Mouse (Mus musculus) bone marrow macrophage, adult 2 months (primary cell): Measurements from ENCODE around the gene Nox4. TPM values are rescaled to one million over a fixed set of nuclear protein-coding genes. Genes with fewer than 3 reads are reported as not detected.
"Not testable (repeated sequence)": the region's sequence is repeated elsewhere in the genome, so short reads cannot be mapped to it uniquely, and the experiment has no call there.

ENCODE experiments used
- H3K27ac ChIP-seq: 2 replicates; pipeline ENCODE4 v1.5.1; 2012; ENCODE audit warnings: low read depth, low read length; ENCODE audit not compliant: insufficient read depth
- H3K4me1 ChIP-seq: 2 replicates; pipeline ENCODE4 v1.6.1; 2012; ENCODE audit warnings: low read length; ENCODE audit not compliant: control insufficient read depth, insufficient read depth
- H3K4me3 ChIP-seq: 2 replicates; pipeline ENCODE4 v1.5.1; 2012; ENCODE audit warnings: mild to moderate bottlenecking, low read length, moderate library complexity; ENCODE audit not compliant: insufficient read depth
- CTCF ChIP-seq: IDR thresholded peaks from 2 replicates; pipeline ENCODE4 v1.5.1; 2012; ENCODE audit warnings: low read depth, mild to moderate bottlenecking, low read length, moderate library complexity
- POLR2A ChIP-seq: IDR thresholded peaks from 2 replicates; pipeline ENCODE4 v1.6.1; 2012; ENCODE audit warnings: mild to moderate bottlenecking, low read depth, low read length, borderline replicate concordance
- polyA plus RNA-seq: library from polyadenylated mRNA; stranded (reverse); fragments of >200 nt; gene quantifications from 2 replicates; pipeline ENCODE4 v1.2.4, GENCODE M21; 2012; ENCODE audit not compliant: missing spikeins, insufficient read depth, insufficient read length

The Nox4 gene
- polyA plus RNA-seq, 1 experiment, result not detected

DNA sequence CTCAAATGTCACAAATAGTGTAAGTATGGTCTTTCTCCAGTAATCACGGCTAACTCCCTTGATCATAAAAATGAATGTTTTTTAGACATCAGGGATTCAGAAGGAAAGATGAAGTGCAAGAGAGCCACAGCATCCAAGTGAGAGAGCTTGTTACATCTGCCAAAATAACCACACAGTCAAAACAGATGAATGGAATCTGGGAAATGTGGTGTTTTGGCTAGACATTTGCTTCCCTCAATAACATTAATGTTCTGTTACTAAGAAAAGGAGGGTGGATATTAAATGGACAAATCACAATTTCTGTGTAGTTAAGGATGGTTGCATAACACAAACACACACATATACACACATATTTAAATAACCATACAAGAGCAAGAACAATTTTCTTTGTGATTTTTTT is 123.2 kb downstream of the Nox4 start:
- Histone ChIP-seq H3K4me1 (no peaks in the 10 kb centered on the region), H3K4me3 (no peak overlapping the region), H3K27ac (no peak overlapping the region)
- TF ChIP-seq CTCF (no peak), POLR2A (no peak)

DNA sequence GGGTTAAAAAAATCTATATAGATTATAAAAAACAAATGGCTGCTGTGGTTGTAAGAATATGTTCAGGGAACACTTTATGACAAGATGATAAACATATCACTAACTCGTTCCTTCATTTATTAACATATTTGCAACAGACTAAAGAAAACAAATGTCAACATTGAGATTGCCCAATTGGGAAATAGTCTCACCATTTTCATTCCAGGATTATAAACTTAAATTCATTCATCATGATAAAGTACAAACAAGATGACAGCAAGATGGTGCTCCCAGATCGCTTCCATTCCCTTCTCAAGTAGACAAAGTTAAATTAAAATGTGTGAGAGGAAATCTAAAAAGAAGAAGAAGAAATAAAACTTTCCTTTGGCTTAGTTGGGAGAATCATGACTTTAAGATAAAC is 124.9 kb downstream of the Nox4 start:
- TF ChIP-seq POLR2A, result no peak
- TF ChIP-seq CTCF, result no peak
- Histone ChIP-seq H3K27ac (no peak overlapping the region), H3K4me3 (no peak overlapping the region), H3K4me1 (no peaks in the 10 kb centered on the region)

DNA sequence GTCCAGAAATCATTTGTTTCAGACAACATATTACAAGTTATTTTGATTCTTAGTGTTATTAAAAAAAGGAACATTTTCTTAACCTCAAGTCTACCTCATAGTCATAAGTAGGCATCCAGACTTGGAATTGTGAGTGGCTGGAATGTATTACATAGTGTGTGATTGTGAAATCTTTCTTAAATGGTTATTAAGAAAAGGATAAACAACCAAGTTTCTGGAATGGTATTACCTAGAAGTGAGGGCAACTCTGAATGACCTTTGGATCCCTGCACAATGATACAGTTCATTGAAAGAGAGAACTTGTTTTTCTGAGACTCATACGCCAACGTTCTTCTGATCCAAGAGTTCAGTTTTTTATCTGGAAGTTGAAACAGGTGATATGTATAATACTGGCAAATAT is 125.4 kb downstream of the Nox4 start:
- TF ChIP-seq CTCF (no peak), POLR2A (no peak)
- Histone ChIP-seq H3K4me1 (no peaks in the 10 kb centered on the region), H3K27ac (no peak overlapping the region), H3K4me3 (no peak overlapping the region)

DNA sequence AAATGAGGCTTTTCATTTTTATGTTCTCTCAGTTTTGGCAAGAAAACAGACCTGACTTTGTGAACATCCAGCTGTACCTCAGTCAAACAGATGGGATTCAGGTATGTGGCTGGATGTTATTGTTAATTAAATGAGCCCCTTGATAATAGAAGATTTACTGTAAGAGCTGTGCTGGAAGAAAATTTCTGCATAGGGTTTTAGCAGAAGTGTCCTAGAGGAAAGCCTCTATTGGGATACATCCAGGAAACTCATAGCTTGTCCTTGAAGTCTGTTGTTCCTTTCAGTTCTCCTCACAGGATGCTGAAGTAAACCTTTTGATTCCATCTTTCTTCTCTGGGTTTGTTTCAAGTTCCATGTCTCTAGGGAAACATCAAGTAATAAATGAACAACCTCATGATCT is 128.4 kb downstream of the Nox4 start:
- Histone ChIP-seq H3K4me1 (no peaks in the 10 kb centered on the region), H3K4me3 (no peak overlapping the region), H3K27ac (no peak overlapping the region)
- TF ChIP-seq POLR2A, result no peak
- TF ChIP-seq CTCF, result no peak

DNA sequence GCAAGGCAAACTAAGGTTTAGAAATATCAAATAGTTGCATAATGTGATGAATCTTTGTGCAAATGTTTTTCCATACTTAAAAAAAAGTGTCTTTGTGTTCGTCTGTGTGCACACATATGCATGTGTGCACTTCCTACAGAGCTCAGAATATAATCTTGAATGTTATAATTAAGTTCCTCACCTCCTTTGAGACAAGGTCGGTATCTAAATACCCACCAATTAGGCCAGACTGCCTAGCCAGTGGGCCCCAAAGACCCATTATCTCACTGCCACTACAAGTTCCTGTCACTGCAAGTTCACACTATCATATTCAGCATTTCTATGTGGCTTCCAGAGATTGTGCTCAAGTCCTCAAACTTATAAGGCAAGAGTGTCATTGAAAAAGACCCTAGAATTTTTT is 129.0 kb downstream of the Nox4 start:
- TF ChIP-seq CTCF, result no peak
- no peak for TF ChIP-seq POLR2A
- Histone ChIP-seq H3K4me1 (no peaks in the 10 kb centered on the region), H3K27ac (no peak overlapping the region), H3K4me3 (no peak overlapping the region)

DNA sequence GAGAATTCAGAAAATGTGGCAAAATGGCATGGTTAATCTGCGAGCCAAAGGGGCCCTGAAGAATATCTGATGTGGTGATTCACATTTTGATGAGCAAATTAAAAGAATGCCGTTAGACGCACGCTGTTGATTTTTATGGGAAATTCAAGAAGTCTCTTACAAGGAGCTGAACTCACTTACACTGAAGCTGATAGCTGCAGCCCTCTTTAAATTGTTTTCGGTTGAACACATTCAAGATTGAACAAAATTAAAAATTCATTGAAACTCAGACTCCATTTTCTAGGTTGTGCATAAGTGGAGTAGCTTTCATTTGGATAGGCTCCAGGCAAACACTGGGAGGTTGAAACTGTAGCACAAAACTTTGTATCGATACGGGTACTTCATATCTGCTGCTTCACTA is 151.1 kb downstream of the Nox4 start:
- no peak for TF ChIP-seq CTCF
- TF ChIP-seq POLR2A, result no peak
- Histone ChIP-seq H3K4me1 (no peaks in the 10 kb centered on the region), H3K4me3 (no peak overlapping the region), H3K27ac (no peak overlapping the region)

DNA sequence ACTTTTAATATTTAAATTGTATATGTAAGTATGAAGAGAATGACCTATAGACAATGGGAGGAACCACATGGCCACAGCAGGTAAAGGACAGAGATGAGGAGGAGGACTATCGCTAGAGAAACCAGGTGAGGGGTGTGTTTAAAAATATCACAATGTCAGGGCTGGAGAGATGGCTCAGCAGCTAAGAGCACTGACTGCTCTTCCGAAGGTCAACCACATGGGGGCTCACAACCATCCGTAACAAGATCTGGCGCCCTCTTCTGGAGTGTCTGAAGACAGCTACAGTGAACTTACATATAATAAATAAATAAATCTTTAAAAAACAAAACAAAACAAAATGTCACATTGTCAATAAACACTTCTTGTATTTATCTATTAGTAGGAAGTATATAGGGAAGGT is 165.5 kb downstream of the Nox4 start:
- peak; percentile 29; the same call in 1 of the 2 replicates for TF ChIP-seq CTCF

DNA sequence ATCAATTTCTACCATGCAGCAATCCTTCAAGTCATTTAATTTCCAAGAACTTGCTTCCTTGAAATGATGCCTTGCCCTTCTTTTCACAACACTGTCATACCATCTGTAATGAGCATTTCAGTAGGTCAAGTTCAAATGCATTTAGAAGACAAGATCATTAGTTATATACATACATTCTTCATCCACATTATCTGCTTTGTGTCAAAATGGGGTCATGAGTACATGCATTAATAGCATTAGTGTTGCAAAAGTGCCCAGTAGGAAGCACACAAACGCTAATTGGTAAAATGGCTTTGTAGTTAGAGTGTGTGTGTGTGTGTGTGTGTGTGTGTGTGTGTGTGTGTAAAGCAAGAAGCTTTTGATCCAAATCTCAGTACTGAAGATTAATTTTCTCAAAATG is 167.4 kb downstream of the Nox4 start:
- Histone ChIP-seq H3K4me3 (no peak overlapping the region), H3K27ac (no peak overlapping the region), H3K4me1 (no peaks in the 10 kb centered on the region)
- TF ChIP-seq POLR2A (no peak), CTCF (no peak)

More for the DNA sequence above, 165.5 kb downstream of the Nox4 start:
- not testable (repeated sequence) for H3K4me1 ChIP-seq, H3K27ac ChIP-seq, H3K4me3 ChIP-seq

Other genes starting within 250 kb of the Nox4 start
- gene Vmn2r79, start 250.0 kb upstream of the Nox4 start, polyA plus RNA-seq, result 0.11 and 0.23 TPM in 2 replicates
- 0.32 TPM in 1 of 2 replicates, not detected in the other for gene Tyr, start 247.4 kb downstream of the Nox4 start, polyA plus RNA-seq